Mouse (Mus musculus): Measurements from ENCODE around the gene Zfp454.

Gene Zfp454

DNA sequence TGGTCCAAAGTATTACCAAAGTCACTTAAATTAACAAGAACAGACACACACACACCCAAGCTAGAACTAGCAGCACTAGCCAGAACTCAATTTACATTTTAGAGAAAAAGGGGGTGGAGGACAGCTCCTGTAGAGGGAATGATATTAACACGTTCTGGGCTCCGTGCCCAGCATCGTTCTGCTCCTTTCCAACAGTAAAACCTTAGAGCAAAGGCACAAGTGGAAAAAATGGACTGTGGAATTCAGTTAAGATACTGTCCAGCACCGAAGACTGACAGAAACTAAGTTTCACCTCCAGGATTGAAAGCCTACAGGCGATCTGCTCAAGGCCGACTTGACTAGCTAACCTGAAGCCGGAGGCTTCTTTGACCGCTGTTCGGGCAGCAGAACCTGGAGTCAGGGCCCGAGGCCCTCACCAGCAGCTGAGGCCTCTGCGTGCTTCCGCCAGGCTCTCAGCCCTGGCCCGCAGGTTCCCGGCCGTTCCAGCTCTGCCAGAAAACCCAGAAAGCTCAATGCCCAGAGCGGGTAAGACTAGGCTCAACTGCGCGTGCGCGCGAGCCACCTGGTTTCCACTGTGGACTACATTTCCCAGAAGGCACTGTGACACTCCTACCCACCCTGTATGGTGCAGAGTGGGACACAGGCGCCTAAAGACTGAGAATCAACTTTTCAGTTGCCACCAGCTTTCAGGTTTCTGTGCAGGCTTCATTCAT is 46.3 kb downstream of the Zfp454 start, which contains the start of gene Zfp879:
Gene Zfp879 (minus strand): TSS at position 530 of the 713 bp plus-strand sequence.
- DNase-seq (ENCODE audit: low spot score): peak; percentile 69

GRCm38 (mm10) chr11:50835727-50836126 is 51.7 kb downstream of the Zfp454 start:
- no peak for DNase-seq (ENCODE audit: low spot score)

DNA sequence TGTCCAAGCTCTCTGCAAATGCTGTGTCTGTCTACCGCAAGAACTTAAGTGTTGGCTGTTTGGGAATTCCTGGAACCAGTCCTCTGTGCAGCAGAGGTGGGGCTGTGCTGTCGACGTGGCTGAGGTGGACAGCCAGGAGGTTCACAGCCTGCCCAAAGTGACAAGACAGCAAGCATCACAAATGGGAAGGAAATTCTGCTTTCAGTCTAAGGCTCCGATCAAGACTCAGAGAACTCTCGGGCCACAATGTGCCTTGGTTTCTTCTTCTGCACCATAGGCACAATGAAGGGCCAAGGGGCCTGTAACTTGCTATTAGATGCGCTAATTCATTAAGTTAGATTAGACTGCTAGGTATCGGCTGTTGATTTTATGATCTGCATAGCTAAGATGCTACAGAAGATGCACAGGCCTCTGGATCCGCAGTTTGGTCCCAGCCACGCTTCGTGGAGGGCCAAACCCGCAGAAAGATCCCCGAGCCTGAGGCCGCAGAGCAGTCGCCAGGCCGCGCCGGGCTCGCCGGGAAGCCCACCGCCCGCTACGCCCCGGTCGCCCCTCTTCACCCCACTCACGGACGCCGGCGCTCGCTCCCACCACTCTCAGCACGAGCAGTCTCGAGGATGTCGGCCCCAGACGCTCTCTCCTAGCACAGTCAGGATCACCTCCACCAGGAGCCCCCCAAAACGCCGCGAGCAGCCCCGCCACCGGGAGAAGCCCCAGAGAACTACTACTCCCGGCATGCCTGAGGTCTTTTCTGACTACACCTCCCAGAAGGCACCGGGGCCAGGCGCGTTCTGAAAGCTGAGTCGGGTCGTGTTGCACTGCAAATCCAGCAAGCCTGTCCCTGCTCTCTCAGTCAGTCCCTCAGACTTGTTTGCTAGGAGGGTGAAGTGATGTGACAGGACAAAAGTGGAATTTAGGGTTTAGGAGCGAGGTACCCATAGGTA is 60.2 kb downstream of the Zfp454 start, which contains the start of gene Zfp354c:
Gene Zfp354c (minus strand): TSS at position 715 of the 944 bp plus-strand sequence.
- peak; percentile 70 for DNase-seq (ENCODE audit: low spot score)

GRCm38 (mm10) chr11:50826214-50826613 is 61.2 kb downstream of the Zfp454 start:
- DNase-seq (ENCODE audit: low spot score): no peak
